Mouse (Mus musculus) heart, postnatal 0 days (tissue): ENCODE data around the gene Cpne7. TPM values are rescaled to one million over a fixed set of nuclear protein-coding genes. Genes with fewer than 3 reads are reported as not detected.

Source experiments
- ATAC-seq: fragments of 200-750 bp; cut with Nextera tagmentation; 2 replicates; pipeline ENCODE4 v1.8.0; 2017; ENCODE audit warnings: low read depth, moderate number of reproducible peaks, moderate library complexity; ENCODE audit not compliant: insufficient read depth
- DNase-seq: peaks from one replicate; pipeline ENCODE4 v3.0.0-alpha.2; 2016; ENCODE audit warnings: low spot score
- H3K27ac ChIP-seq: fragments of 300-500 bp; sonication (generic); 2 replicates; pipeline ENCODE4 v1.5.1; 2014; ENCODE audit warnings: low read depth, mild to moderate bottlenecking
- H3K27me3 ChIP-seq: fragments of 300-500 bp; sonication (generic); 2 replicates; pipeline ENCODE4 v1.6.1; 2014; ENCODE audit warnings: low read length, mixed read lengths; ENCODE audit not compliant: control insufficient read depth, insufficient read depth
- H3K36me3 ChIP-seq: fragments of 300-500 bp; sonication (generic); replicated peaks from 2 replicates; pipeline ENCODE4 v1.6.1; 2014; ENCODE audit warnings: low read length, mixed read lengths; ENCODE audit not compliant: control insufficient read depth, insufficient read depth
- H3K4me1 ChIP-seq: fragments of 300-500 bp; sonication (generic); 2 replicates; pipeline ENCODE4 v1.6.1; 2014; ENCODE audit warnings: antibody characterized with exemption; ENCODE audit not compliant: control insufficient read depth, insufficient read depth
- H3K4me2 ChIP-seq: fragments of 300-500 bp; sonication (generic); 2 replicates; pipeline ENCODE4 v1.6.1; 2014; ENCODE audit warnings: low read depth, mild to moderate bottlenecking, low read length, moderate library complexity
- H3K4me3 ChIP-seq: fragments of 300-500 bp; sonication (generic); 2 replicates; pipeline ENCODE4 v1.5.1; 2014; ENCODE audit warnings: low read depth, low read length
- H3K9ac ChIP-seq: fragments of 300-500 bp; sonication (generic); replicated peaks from 2 replicates; pipeline ENCODE4 v1.6.1; 2014; ENCODE audit warnings: low read depth, low read length, mixed read lengths
- H3K9me3 ChIP-seq: fragments of 300-500 bp; sonication (generic); replicated peaks from 2 replicates; pipeline ENCODE4 v1.6.1; 2016; ENCODE audit warnings: low read length; ENCODE audit not compliant: control insufficient read depth
- CTCF ChIP-seq: IDR thresholded peaks from 2 replicates; pipeline ENCODE4 v1.5.1; 2016; ENCODE audit warnings: antibody characterized with exemption, control low read depth, low read depth
- EP300 ChIP-seq: IDR thresholded peaks from 2 replicates; pipeline ENCODE4 v1.6.1; 2016; ENCODE audit warnings: antibody characterized with exemption, low read depth
- WGBS: fragments of 180-500 bp; shearing (Covaris S2); extraction: QIAGEN DNeasy Blood & Tissue Kit; methylation state at CpG from one replicate; pipeline ENCODE4 v1.1.7; 2014; 5-methylcytosine and 5-hydroxymethylcytosine counted together
- polyA plus RNA-seq: library from polyadenylated mRNA; unstranded; fragments of >200 nt; fragmentation: Nextera tagmentation; extraction: Ambion mirVana; gene quantifications from 2 replicates; pipeline ENCODE4 v1.2.1, GENCODE M21; 2015
- total RNA-seq: library from RNA; depleted of rRNA; stranded (reverse); fragments of >200 nt; gene quantifications from 2 replicates; pipeline ENCODE4 v1.2.3, GENCODE M21; 2014; ENCODE audit warnings: low replicate concordance

Gene Cpne7
- total and polyA plus RNA-seq, 2 experiments from 2014 or later, result 0.15 to 0.42 TPM

GRCm38 (mm10) chr8:123103285-123103684 lies 13.9 kb upstream of the Cpne7 start:
- peak overlapping the region; percentile 97 for H3K9ac ChIP-seq
- peak overlapping the region; percentile 95 for H3K4me3 ChIP-seq
- WGBS, result 11% methylated on average over 14 of the region's 15 CpGs
- H3K9me3 ChIP-seq, result no peaks in the 10 kb centered on the region
- no peaks in the 10 kb centered on the region for H3K27me3 ChIP-seq
- peak overlapping the region; percentile 95; the same call in 1 of the 2 replicates for H3K27ac ChIP-seq
- no peak for DNase-seq
- H3K4me1 ChIP-seq, result peaks cover 10% of the 10 kb centered on the region
- TF ChIP-seq CTCF (no peak), EP300 (no peak)
- H3K36me3 ChIP-seq, result peaks cover 29% of the 10 kb centered on the region
- no peak for ATAC-seq
- H3K4me2 ChIP-seq, result peak overlapping the region; percentile 90

DNA sequence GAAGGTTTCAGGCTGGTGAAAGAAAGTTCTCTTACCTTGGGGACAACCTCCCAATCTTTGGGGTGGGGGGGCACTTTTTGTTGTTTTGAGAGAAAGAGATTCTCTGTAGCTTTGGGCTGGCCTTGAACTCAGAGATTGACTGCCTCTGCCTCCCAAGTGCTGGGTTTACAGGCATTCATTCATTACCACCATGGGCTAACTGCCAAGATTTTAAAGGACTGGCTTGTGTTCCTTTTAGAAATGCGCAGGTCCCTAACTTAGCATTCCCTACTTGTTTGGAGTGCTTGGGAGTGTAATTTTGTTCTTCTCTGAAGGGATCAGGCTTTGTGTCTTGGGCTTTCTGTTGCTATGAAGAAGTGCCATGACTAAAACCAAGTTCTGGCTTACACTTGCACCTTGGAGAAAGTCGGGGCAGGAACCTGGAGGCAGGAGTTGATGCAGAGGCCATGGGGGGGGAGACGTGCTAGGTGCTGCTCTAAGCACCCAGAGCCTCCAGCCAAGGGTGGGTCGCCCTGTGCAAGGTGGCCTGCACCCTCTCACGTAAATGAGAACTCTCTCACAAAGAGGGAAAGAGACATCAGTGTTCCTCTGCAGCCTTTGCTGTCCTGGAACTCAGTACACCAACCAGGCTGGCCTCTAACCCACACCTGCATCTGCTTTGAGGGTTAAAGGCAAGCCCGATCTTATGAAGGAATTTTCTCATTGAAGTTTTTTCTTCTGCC lies 13.0 kb upstream of the Cpne7 start:
- H3K9me3 ChIP-seq, result no peaks in the 10 kb centered on the region
- H3K27me3 ChIP-seq, result no peaks in the 10 kb centered on the region
- H3K4me1 ChIP-seq, result peaks cover 10% of the 10 kb centered on the region
- peaks cover 25% of the 10 kb centered on the region for H3K36me3 ChIP-seq
- peak overlapping the region; percentile 95; the same call in 1 of the 2 replicates for H3K4me3 ChIP-seq
- 75% methylated on average over 6 of the region's 6 CpGs for WGBS
- H3K9ac ChIP-seq, result no peak overlapping the region; the same call in 1 of the 2 replicates
- ATAC-seq, result no peak
- no peak overlapping the region for H3K4me2 ChIP-seq
- no peak for DNase-seq
- no peak overlapping the region for H3K27ac ChIP-seq
- TF ChIP-seq EP300 (no peak), CTCF (no peak)

DNA sequence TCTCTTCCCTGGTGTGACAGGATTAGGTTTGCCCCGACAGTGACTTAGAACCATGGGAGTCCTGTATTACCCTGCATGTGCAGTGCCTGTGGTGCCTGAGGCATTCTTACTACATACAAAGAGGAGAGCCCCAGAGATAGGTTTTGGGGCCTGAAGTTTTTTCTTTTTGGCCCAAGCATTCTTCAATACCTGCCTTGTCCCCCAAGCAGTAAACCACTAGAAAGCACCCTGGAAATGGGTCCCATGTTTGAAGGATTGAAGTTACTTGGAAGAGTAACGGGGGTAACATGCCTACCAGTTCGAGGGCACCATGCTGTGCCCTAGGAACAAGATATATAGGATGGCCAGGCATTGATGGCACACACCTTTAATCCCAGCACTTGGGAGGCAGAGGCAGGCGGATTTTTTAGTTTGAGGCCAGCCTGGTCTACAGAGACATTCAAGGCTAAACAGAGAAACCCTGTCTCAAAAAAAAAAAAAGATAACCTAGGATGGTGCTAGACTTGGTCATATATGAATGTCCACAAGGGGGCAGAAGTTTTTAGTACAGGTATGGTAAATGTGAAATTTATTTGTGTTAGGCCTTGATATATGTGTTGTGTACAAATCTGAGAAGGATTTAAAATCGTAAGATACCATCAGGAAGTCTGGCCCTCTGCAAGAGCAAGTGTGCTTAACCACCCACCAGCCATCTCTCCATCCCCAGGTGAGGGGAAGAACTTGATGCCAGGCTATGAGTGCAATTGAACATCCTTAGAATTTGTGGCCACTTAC lies 11.4 kb upstream of the Cpne7 start:
- DNase-seq, result peak; percentile 42

GRCm38 (mm10) chr8:123106531-123106930 lies 10.6 kb upstream of the Cpne7 start:
- ATAC-seq (no peak), DNase-seq (no peak)
- H3K36me3 ChIP-seq, result peaks cover 25% of the 10 kb centered on the region
- no peak overlapping the region for H3K4me2 ChIP-seq
- H3K27me3 ChIP-seq, result no peaks in the 10 kb centered on the region
- H3K9ac ChIP-seq, result no peak overlapping the region
- H3K4me3 ChIP-seq, result no peak overlapping the region
- H3K27ac ChIP-seq, result no peak overlapping the region
- 48% methylated on average over 2 of the region's 2 CpGs for WGBS
- peaks cover 10% of the 10 kb centered on the region for H3K4me1 ChIP-seq
- no peak for TF ChIP-seq EP300
- peak; percentile 47 for TF ChIP-seq CTCF
- H3K9me3 ChIP-seq, result no peaks in the 10 kb centered on the region

More for the DNA sequence above, 11.4 kb upstream of the Cpne7 start:
- Histone ChIP-seq H3K9ac (no peak overlapping the region), H3K4me1 (peaks cover 10% of the 10 kb centered on the region), H3K9me3 (no peaks in the 10 kb centered on the region), H3K4me2 (no peak overlapping the region), H3K36me3 (peaks cover 25% of the 10 kb centered on the region), H3K27ac (no peak overlapping the region), H3K27me3 (no peaks in the 10 kb centered on the region), H3K4me3 (no peak overlapping the region)
- TF ChIP-seq EP300 (no peak), CTCF (peak; percentile 54)
- ATAC-seq, result no peak
- WGBS, result 69% methylated on average over 5 of the region's 5 CpGs

DNA sequence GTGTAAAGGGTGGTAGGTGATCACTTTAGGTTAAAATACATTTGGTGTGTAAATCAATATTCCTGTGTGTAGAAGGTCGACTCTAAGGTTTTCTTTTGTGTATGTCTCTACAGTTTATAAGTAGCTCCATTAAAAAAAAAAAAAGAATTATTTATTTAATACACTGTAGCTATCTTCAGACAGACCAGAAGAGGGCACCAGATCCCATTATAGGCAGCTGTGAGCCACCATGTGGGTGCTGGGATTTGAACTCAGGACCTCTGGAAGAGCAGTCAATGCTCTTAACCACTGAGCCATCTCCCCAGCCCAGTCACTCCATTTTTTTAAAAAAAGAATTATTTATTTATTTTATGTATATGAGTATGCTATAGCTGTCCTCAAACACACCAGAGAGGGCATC lies 9.2 kb upstream of the Cpne7 start:
- H3K4me1 ChIP-seq, result peaks cover 10% of the 10 kb centered on the region
- no peak overlapping the region for H3K9ac ChIP-seq
- no peak overlapping the region for H3K4me3 ChIP-seq
- H3K36me3 ChIP-seq, result peaks cover 25% of the 10 kb centered on the region
- TF ChIP-seq CTCF, result peak; percentile 19
- TF ChIP-seq EP300, result no peak
- no peak overlapping the region for H3K4me2 ChIP-seq
- H3K27ac ChIP-seq, result no peak overlapping the region
- no peaks in the 10 kb centered on the region for H3K27me3 ChIP-seq
- no peaks in the 10 kb centered on the region for H3K9me3 ChIP-seq
- no peak for ATAC-seq
- 68% methylated on average over 1 of the region's 1 CpGs for WGBS
- no peak for DNase-seq
